Mouse (Mus musculus) megakaryocyte-erythroid progenitor cell, adult 5-6 weeks (primary cell): ENCODE measurements around the gene Nuak2. TPM values are rescaled to one million over a fixed set of nuclear protein-coding genes. Genes with fewer than 3 reads are reported as not detected.

Experiments used
- ATAC-seq: replicated peaks from 2 replicates; pipeline ENCODE4 v1.8.0; 2016; ENCODE audit warnings: mild to moderate bottlenecking, inconsistent platforms; ENCODE audit not compliant: severe bottlenecking, poor library complexity, low FRiP score, low TSS enrichment
- total RNA-seq, 2 experiments: library from RNA; stranded (forward) in 1 of 2; stranded (reverse) in 1 of 2; fragments of 200-1000, 215-1000 nt in 1 of 2; fragments of >200 nt in 1 of 2; fragmentation: Nextera tagmentation in 1 of 2; gene quantifications; 2 replicates each; pipeline ENCODE4 v1.2.3; 2014 to 2017

The Nuak2 gene
- total RNA-seq, 2 experiments from 2014 or later: 0.70 to 4.9 TPM

DNA sequence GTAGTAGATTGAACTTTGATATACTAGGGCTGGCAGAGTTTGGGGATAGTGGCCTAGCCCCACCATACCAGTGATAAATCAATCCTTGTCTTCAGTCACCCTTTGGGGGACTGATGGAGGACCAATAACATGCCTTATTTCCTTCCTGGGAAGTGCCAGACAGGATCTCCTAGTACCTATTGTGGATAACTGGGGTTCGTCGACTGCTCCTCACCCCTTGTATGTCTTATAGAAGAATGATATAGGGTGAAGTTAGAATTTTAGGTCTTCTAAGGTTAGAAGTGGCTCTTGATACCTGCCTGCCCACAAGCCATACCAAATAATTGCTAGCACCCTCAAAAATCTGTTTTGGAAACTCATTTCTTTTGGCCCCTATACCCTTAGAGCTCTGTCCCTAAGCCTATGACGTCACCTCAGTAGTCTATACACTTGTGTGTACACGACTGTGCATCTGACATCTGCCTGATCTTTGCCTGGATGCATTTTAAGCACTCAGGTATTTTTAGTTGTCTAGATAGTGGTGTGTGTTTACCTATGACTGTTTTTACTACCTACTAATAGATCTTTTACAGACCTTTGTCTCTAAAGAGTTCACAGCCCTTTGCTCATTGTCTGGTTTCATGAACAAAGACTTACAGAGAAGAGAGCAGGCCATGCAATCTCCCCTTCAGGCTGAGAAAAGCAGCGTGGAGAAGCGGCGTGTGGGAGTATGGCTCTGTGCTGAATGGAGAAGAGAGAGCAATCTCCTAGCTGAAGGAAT, 6.1 kb downstream of the Nuak2 start:
- no peak for ATAC-seq

GRCm38 (mm10) chr1:132322711-132323542, 7.0 kb downstream of the Nuak2 start:
- ATAC-seq: no peak

DNA sequence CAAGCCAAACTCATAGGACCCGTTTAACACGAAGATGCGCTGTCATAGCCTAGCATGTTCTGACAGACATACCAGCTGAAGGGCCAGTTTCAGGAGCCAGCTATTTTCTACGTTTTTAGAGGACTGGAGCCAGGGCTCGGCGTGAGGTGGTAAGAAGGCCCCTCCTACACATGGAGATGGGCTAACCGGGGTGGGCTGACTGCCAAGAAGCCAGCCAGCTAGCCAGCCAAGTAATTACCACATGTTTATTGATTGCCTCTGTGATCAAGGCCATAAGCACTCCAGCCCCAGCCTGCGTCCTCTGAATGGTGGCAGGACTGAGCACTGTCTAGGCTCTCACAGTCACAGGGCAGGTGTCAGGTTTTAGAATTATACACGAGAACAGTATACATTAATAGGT, 10.9 kb downstream of the Nuak2 start:
- ATAC-seq: peak; percentile 70

DNA sequence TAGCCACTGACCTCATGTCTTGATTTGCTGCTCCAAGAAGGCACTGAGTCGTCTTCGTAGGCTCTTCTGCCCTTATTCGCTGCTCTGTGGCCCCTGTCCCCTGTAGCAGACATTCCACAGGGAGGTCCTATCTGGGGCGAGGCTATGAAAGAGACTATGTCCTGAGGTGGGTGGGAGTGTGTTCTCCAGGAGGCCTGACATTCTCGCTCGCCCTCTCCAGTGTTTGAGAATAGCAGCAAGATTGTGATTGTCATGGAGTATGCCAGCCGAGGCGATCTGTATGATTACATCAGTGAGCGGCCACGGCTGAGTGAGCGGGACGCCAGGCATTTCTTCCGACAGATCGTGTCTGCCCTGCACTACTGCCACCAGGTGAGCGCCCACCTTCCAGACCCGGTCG, 11.6 kb downstream of the Nuak2 start:
- ATAC-seq: no peak

- no peak for ATAC-seq
Measured at GRCm38 (mm10) chr1:132328565-132328964, 12.6 kb downstream of the Nuak2 start.

DNA sequence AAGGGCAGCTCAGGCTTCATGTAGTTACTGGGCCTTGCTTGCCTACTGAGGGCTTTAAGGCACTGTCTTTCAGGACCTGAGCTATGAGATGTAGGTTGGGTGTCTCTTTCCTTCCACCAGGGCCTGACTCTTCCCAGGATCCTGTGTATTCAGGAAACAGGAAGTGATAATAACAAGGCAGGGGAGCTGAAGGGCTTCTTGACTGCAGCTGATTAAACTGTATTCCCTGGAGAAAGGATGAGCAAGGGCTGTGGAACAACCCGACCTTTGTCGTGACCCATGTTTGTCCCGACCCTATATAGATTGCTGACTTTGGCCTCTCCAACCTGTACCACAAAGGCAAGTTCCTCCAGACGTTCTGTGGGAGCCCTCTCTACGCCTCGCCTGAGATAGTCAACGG, 13.7 kb downstream of the Nuak2 start:
- no peak for ATAC-seq

DNA sequence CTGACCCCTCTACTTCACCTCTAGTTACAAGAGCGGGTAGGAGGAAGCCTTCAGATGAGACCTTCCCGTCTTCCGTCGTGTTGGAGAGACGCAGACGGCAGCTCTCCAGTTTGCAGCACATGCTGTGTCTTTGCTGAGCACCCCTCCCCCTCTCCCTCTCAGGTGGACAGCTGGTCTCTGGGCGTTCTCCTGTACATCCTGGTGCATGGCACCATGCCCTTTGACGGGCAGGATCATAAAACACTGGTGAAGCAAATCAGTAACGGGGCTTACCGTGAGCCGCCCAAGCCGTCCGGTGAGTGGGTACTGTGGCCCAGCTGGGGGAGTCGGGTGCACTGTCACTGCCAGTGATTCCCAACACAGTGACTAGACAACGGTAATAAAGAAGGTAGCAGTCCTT, 14.5 kb downstream of the Nuak2 start:
- ATAC-seq: no peak

DNA sequence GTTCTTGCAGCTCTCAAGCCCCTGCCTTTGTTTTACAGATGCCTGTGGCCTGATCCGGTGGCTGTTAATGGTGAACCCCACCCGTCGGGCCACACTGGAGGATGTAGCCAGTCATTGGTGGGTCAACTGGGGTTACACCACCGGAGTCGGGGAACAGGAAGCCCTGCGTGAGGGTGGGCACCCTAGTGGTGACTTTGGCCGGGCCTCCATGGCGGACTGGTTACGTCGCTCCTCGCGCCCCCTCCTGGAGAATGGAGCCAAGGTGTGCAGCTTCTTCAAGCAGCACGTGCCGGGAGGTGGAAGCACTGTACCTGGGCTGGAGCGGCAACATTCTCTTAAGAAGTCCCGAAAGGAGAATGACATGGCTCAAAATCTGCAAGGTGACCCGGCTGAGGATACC, 15.4 kb downstream of the Nuak2 start:
- ATAC-seq: no peak

DNA sequence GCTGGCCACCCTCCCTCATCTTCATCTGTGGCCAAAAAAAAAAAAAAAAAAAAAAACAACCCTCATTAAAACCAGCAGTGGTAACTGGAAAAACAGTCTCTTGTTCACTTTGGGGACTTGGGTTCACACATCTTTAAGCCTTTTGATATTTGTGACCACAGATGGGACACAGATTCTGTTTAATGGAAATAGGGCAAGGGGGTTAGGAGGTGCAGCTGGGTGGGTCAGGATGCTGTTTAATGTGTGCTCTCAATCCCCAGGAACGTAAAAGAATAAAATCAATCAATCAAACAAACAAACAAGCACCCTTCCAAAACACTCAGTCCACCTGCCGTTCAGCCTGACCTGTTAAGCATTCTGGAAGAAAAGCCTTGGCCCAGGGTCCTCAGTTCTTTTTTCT, 17.3 kb downstream of the Nuak2 start:
- ATAC-seq: no peak

DNA sequence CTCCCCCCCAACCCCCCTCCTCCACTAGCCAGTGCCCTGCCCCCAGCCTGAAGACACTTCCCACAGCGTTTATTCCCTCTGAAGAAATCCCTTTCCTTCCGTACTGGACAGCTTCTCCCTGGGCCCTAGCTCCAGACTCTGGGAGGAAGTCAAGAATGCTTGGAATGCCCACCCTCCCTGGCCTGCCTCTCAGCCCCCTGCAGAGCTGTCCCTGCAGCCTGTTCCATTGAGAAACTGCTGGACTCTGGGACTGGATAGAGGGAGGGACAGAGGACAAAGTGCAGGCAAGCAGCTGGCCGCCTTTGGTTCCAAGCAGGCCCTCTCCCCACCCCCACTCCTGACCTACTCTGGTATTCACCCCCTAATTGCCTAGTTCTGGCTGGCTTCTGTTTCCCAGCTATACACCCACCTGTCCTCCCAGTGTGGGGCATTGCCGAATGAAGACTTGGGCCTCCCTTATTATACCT, 17.8 kb downstream of the Nuak2 start:
- no peak for ATAC-seq

GRCm38 (mm10) chr1:132334178-132334801, 18.4 kb downstream of the Nuak2 start:
- ATAC-seq: peak; percentile 85

- ATAC-seq: no peak
Measured at GRCm38 (mm10) chr1:132335378-132335965, 19.5 kb downstream of the Nuak2 start.

GRCm38 (mm10) chr1:132336921-132337320, 21.0 kb downstream of the Nuak2 start:
- no peak for ATAC-seq

- no peak for ATAC-seq
Measured at GRCm38 (mm10) chr1:132338027-132338660, 22.2 kb downstream of the Nuak2 start.

DNA sequence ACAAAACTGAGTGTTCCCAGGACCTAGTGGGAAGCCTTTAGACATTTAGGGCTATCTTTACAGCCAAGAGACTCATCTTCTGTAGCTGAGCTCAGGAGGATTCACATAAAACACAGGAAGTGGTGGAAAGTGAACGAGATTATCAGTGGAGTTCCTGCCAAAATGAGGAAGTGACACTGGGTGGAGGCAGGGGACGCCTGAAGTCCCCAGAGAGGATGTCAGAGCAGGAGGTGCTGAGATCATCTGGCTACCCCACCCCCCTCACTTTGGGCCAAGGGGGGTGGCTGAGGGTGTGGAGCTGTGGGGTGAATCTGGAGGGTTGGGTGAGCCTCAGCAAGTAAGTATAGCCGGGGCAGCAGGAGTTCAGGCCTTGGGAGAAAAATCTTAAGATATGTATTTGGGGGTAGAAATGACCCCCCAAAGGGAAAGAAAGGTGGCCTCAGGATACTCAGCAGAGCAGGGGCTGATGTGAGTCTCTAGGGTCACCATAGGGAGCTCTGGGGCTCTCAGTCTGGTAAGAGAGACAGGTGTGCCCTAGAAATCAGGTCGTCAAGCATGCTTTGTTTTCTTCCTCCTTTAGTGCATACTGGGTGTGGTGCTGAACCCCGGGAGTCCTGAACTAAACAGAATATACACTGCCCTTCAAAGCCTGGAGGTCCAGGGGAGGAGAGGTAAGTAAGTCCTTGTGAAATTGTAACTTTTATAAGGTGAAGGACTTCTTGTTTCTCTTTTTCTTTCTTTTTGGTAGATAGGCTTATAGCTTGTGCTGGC, 26.0 kb downstream of the Nuak2 start:
- ATAC-seq: peak; percentile 67

GRCm38 (mm10) chr1:132342518-132342917, 26.6 kb downstream of the Nuak2 start:
- ATAC-seq: no peak

- no peak for ATAC-seq
Measured at GRCm38 (mm10) chr1:132343191-132343590, 27.3 kb downstream of the Nuak2 start.

- no peak for ATAC-seq
Measured at GRCm38 (mm10) chr1:132343656-132344055, 27.7 kb downstream of the Nuak2 start.

- ATAC-seq: no peak
Measured at GRCm38 (mm10) chr1:132345514-132345913, 29.6 kb downstream of the Nuak2 start.
